9 mouse cellular contexts compared by ENCODE assay signal in the genomic region with DNA sequence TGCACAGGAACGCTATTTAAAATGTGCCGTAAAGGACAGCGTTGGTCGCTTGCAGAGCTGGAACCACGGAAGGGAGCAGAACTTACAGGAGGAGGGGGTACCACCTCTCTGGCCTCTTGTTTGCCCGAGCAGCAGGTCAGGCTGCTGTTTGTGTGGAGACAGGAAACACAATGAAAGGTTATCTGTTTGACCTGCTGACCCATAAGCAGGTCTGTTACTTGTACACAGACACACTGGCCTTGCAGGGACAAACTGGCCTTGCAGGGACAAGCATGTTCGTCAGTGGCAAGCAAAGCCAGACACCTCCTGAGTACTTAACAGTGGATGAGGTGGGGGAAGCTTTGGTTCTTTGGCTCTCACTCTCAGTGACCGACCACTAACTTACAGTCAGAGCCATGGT. TPM values are rescaled to one million over a fixed set of nuclear protein-coding genes. Genes with fewer than 3 reads are reported as not detected.
DNase-seq lines count a peak whose midpoint lies in the region; ATAC-seq and TF ChIP-seq lines count a peak whose summit lies in the region.
"Had no signal": no experiment of that assay in that cellular context is flagged by ENCODE, and none has a peak within 500 bp of the region (broad histone marks: within the 10 kb centered on the region; RNA-seq: fewer than 3 reads in every experiment).

No protein-coding gene starts in this region.

- no peak for ATAC-seq in kidney, embryonic 14.5 days (ENCODE audit: low FRiP score, low TSS enrichment)
- no peak for ATAC-seq in embryonic facial prominence, embryonic 12.5 days (ENCODE audit: insufficient number of reproducible peaks, insufficient read depth, low FRiP score, low TSS enrichment)
- no peak for ATAC-seq in intestine, embryonic 14.5 days (replicated peaks; ENCODE audit: low FRiP score, low TSS enrichment, low read depth)
- no peak for ATAC-seq in midbrain, postnatal 0 days (ENCODE audit: low FRiP score)
- ATAC-seq: Patski had no signal

- peaks cover 19% of the 10 kb centered on the region for H3K4me1 ChIP-seq in kidney, embryonic 14.5 days (ENCODE audit: control insufficient read depth, insufficient read depth, low read length)
- H3K4me1 ChIP-seq in embryonic facial prominence, embryonic 12.5 days, result peaks cover 24% of the 10 kb centered on the region
- peaks cover 23% of the 10 kb centered on the region for H3K4me1 ChIP-seq in intestine, embryonic 14.5 days (replicated peaks; ENCODE audit: control insufficient read depth, insufficient read depth, low read length)
- H3K4me1 ChIP-seq in midbrain, postnatal 0 days (ENCODE audit: insufficient read depth, low read length), result 0 out of 2 replicates have a peak, but pooled peaks cover 6% of the 10 kb centered on the region

- peak overlapping the region; percentile 94 for H3K4me3 ChIP-seq in kidney, embryonic 14.5 days (ENCODE audit: low read length)
- H3K4me3 ChIP-seq in embryonic facial prominence, embryonic 12.5 days, result peak overlapping the region; percentile 95
- H3K4me3 ChIP-seq in intestine, embryonic 14.5 days (ENCODE audit: low read depth, low read length), result peak overlapping the region; percentile 96
- peak overlapping the region; percentile 96 for H3K4me3 ChIP-seq in midbrain, postnatal 0 days (ENCODE audit: low read depth, low read length)

- peaks cover 11% of the 10 kb centered on the region; the same call in 1 of the 2 replicates for H3K36me3 ChIP-seq in kidney, embryonic 14.5 days (ENCODE audit: control insufficient read depth, insufficient read depth, low read length)
- H3K36me3 ChIP-seq in embryonic facial prominence, embryonic 12.5 days, result 0 out of 2 replicates have a peak, but pooled peaks cover 5% of the 10 kb centered on the region
- H3K36me3 ChIP-seq in intestine, embryonic 14.5 days (ENCODE audit: control insufficient read depth, insufficient read depth, low read length), result peaks cover 4% of the 10 kb centered on the region; the same call in 1 of the 2 replicates
- H3K36me3 ChIP-seq in midbrain, postnatal 0 days (ENCODE audit: insufficient read depth, low read length), result no peaks in the 10 kb centered on the region

- peaks cover 8% of the 10 kb centered on the region for H3K9me3 ChIP-seq in kidney, embryonic 14.5 days (ENCODE audit: control insufficient read depth, low read length)
- peaks cover 2% of the 10 kb centered on the region; the same call in 1 of the 2 replicates for H3K9me3 ChIP-seq in embryonic facial prominence, embryonic 12.5 days
- H3K9me3 ChIP-seq in intestine, embryonic 14.5 days (ENCODE audit: control insufficient read depth, low read length), result no peaks in the 10 kb centered on the region
- no peaks in the 10 kb centered on the region for H3K9me3 ChIP-seq in midbrain, postnatal 0 days (ENCODE audit: low read length)

- WGBS in kidney, embryonic 14.5 days, result 10% methylated on average over 8 of the region's 8 CpGs
- 18% methylated on average over 8 of the region's 8 CpGs for WGBS in embryonic facial prominence, embryonic 12.5 days
- WGBS in intestine, embryonic 14.5 days, result 29% methylated on average over 8 of the region's 8 CpGs
- 30% methylated on average over 8 of the region's 8 CpGs for WGBS in midbrain, postnatal 0 days

- peak overlapping the region; percentile 91; the same call in 1 of the 2 replicates for H3K9ac ChIP-seq in kidney, embryonic 14.5 days (ENCODE audit: low read depth, low read length)
- H3K9ac ChIP-seq in embryonic facial prominence, embryonic 12.5 days, result 0 out of 2 replicates have a peak overlapping the region, but pooled peaks have one; percentile 15
- peak overlapping the region; percentile 88 for H3K9ac ChIP-seq in intestine, embryonic 14.5 days (ENCODE audit: low read length)
- H3K9ac ChIP-seq in midbrain, postnatal 0 days (replicated peaks; ENCODE audit: low read length, poor library complexity, severe bottlenecking), result peak overlapping the region; percentile 73; the same call in 1 of the 2 replicates

- H3K4me2 ChIP-seq in kidney, embryonic 14.5 days (replicated peaks; ENCODE audit: low read depth, low read length), result peak overlapping the region; percentile 90
- peak overlapping the region; percentile 87 for H3K4me2 ChIP-seq in embryonic facial prominence, embryonic 12.5 days (replicated peaks)
- peak overlapping the region; percentile 89 for H3K4me2 ChIP-seq in intestine, embryonic 14.5 days (ENCODE audit: low read length)
- peak overlapping the region; percentile 96 for H3K4me2 ChIP-seq in midbrain, postnatal 0 days (ENCODE audit: low read depth, low read length, poor library complexity, severe bottlenecking)

- no peak overlapping the region for H3K27ac ChIP-seq in kidney, embryonic 14.5 days (ENCODE audit: low read depth, low read length)
- H3K27ac ChIP-seq in embryonic facial prominence, embryonic 12.5 days, result no peak overlapping the region
- H3K27ac ChIP-seq in intestine, embryonic 14.5 days (ENCODE audit: low read depth), result no peak overlapping the region
- H3K27ac ChIP-seq in midbrain, postnatal 0 days (ENCODE audit: low read depth, low read length), result peak overlapping the region; percentile 38; the same call in 1 of the 2 replicates

- no peaks in the 10 kb centered on the region for H3K27me3 ChIP-seq in kidney, embryonic 14.5 days (ENCODE audit: control insufficient read depth, insufficient read depth, low read length)
- no peaks in the 10 kb centered on the region for H3K27me3 ChIP-seq in embryonic facial prominence, embryonic 12.5 days
- H3K27me3 ChIP-seq in intestine, embryonic 14.5 days (replicated peaks; ENCODE audit: control insufficient read depth, insufficient read depth, low read length), result no peaks in the 10 kb centered on the region
- no peaks in the 10 kb centered on the region for H3K27me3 ChIP-seq in midbrain, postnatal 0 days (ENCODE audit: insufficient read depth, low read length)
- H3K27me3 ChIP-seq: Patski had no signal

- no peak for DNase-seq in kidney, postnatal 14 days
- DNase-seq in intestine, embryonic 14.5 days (ENCODE audit: low spot score), result no peak
- DNase-seq in midbrain, postnatal 0 days (ENCODE audit: low spot score), result no peak
- DNase-seq in right cerebral cortex, postnatal 4 days, result no peak
- DNase-seq in thymus, postnatal 4 days, result no peak
- DNase-seq in testis, postnatal 10 days (ENCODE audit: low spot score), result no peak

- TF ChIP-seq CTCF in midbrain, postnatal 0 days (IDR thresholded peaks at IDR 0.05), result no peak

RNA-seq across cellular contexts. Expression of a gene that starts 2.1 kb away (rescaled TPM):
- 36.4 and 39.6 TPM in 2 replicates for polyA plus RNA-seq in kidney, embryonic 14.5 days (2014; fragmentation: Nextera tagmentation; extraction: Ambion mirVana)
- 14.4 and 16.0 TPM in 2 replicates for polyA plus RNA-seq in embryonic facial prominence, embryonic 12.5 days (2016; fragmentation: Nextera tagmentation; extraction: Ambion mirVana)
- polyA plus RNA-seq in intestine, embryonic 14.5 days (2014; fragmentation: Nextera tagmentation; extraction: Ambion mirVana), result 23.7 and 24.6 TPM in 2 replicates
- 43.7 and 45.5 TPM in 2 replicates for total RNA-seq in midbrain, postnatal 0 days (2014; rRNA removed)
- 26.6 and 28.0 TPM in 2 replicates for polyA plus RNA-seq in midbrain, postnatal 0 days (2015; fragmentation: Nextera tagmentation; extraction: Ambion mirVana)

Comparison
In these comparisons a context has a peak if more than half of its experiments do, and no peak if none do; other contexts are left out.
1. H3K9ac ChIP-seq: peak in every context shown above with its lines; median percentile 91 in kidney, embryonic 14.5 days; 88 in intestine, embryonic 14.5 days; 73 in midbrain, postnatal 0 days; 15 in embryonic facial prominence, embryonic 12.5 days.